Mouse (Mus musculus): Measurements from ENCODE around the gene Casc3.

- no peak for TF ChIP-seq CTCF (IDR thresholded peaks at IDR 0.05; ENCODE audit: low read depth)
- TF ChIP-seq EP300 (optimal IDR thresholded peaks at IDR 0.05), result no peak
These were observed 3.7 kb downstream of the Casc3 start for GRCm38 (mm10) chr11:98808417-98808816.
